Mouse (Mus musculus) common myeloid progenitor, adult 5-6 weeks (primary cell): ENCODE measurements at regions not wholly inside any gene's neighbourhood (a gene's known extent, or its start where the extent isn't known, plus 50 kb on each side); places are given as distances from the start of the nearest gene placed in this dataset.

ENCODE experiments used
- ATAC-seq: replicated peaks from 2 replicates; pipeline ENCODE4 v1.8.0; 2016; ENCODE audit warnings: low read depth, mild to moderate bottlenecking, moderate TSS enrichment, inconsistent platforms; ENCODE audit not compliant: poor library complexity, severe bottlenecking

DNA sequence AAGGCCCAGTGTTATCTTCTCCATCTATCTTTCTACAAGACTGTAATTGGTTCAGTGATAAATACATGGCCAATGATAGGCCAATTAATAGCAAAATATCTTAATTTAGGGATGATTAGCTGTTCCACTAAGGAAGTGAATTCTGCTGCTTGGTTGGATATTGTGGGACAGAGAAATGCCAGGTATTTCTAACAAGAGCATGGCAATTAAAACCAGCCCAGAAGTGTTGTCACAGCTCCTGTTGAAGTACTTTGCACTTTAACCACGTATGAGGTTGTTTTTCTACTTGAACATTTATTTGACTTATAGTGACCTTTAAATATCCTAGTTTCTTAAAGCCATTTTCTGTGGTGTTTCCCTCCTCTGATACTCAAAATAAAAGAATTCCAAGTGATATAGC is 65.7 kb upstream of the Acsl4 start:
- ATAC-seq = no peak

DNA sequence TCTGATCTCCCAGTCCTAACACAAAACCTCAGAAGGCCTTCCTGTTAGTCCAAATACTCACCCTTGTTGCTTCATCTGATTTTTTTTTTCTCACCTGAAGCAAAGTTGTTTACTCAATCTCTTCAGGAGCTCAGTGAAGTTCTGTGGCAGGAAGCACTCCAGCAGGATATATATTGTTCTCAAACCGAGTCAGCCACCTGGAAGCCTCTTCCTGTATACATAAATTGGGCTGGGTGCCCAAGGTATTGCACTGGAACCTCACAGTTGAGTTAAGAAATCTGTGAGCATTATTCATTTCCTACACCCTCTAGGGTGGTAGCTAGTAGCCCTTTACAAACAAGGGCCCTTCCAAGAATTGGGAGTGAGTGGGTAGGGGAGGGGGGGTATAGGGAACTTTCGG is 73.8 kb upstream of the Acsl4 start:
- no peak for ATAC-seq

DNA sequence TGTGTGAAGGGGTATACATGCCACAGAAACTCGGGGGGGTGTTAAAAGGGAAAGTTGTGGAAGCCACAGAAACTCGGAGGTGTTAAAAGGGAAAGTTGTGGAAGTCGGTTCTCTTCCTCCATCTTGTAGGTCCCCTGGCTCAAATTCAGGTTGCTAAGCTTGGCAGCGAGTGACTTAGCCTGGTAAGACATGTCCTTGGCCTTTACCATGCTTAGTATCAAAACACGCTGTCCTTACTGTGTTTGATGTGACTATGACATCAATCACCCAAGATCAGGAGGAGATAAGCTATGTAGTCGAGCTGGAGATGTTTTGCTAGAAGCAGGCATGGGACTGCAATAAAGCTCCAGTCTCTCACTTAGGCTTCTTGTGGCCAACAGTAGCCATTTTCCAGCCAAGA is 74.4 kb upstream of the Acsl4 start:
- no peak for ATAC-seq

- no peak for ATAC-seq
Measured at GRCm38 (mm10) chrX:142467850-142468256, 77.5 kb upstream of the Acsl4 start.

DNA sequence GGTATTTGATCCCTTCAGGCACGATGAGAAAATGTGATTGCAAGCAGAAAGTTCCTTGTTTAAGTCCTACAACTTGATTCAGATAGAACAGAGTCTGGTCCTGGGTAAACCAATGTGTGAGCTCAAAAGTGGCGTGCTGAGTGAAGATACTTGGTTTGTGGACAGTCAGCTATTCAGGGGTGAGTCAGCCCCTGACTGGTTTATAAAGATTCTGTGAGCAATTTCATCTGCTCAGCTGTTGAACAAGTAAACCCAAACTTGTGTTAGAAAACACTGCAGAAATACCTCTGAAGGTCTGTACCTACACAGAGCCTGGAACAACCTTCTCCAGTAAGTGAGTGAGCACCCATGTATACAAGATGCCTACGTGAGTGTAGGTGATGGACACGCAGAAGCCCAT is 78.1 kb upstream of the Acsl4 start:
- no peak for ATAC-seq

- no peak for ATAC-seq
Measured at GRCm38 (mm10) chrX:142469048-142469634, 78.8 kb upstream of the Acsl4 start.

DNA sequence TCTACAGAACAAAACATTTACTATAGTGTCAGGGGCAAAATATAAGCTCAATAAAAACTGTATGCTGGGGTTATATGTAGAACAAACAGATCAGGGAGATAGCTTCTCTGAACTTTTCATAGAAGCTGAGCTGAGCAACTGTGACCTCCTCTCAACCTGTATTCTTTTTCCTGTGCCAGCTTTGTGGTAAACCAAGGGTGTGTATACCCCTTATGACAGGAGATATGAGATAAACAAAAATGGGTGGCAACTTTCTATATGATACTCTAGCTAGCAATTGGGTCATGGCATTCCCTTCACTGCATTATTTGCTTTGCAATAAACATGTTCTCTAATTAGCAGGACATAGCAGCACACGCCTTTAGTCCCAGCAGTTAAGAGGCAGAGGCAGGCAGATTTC is 79.7 kb upstream of the Acsl4 start:
- no peak for ATAC-seq

DNA sequence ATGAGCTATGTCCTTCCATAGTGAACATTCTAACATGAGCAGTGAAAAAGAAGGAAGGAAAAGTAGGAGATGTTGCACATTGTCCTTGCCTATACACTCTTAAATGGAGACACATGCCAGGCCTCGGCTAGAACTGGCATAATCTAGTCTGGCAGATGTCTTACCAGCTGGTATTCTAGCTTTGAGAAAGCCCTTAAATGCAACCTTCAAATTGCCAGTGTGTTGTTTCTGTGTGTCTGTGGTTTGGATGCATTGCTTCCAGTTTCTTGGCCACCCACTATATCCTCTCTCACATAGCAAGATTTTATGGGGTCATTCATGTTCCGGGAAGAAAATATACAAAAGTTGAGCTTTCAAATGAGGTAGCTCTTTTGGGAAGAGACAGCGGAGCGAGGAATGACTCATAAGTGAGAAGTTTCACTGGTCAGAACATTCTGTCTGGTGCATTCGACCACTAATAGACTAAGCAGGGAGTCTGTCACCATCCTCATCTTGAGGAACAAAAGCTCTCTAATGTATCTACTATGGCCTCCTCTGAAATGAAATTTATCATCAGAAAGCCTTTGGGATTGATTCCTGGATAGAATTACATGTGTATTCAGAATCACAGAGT is 91.0 kb upstream of the Acsl4 start:
- ATAC-seq = no peak

- ATAC-seq = no peak
Measured at GRCm38 (mm10) chrX:142488078-142488477, 97.7 kb upstream of the Acsl4 start.

DNA sequence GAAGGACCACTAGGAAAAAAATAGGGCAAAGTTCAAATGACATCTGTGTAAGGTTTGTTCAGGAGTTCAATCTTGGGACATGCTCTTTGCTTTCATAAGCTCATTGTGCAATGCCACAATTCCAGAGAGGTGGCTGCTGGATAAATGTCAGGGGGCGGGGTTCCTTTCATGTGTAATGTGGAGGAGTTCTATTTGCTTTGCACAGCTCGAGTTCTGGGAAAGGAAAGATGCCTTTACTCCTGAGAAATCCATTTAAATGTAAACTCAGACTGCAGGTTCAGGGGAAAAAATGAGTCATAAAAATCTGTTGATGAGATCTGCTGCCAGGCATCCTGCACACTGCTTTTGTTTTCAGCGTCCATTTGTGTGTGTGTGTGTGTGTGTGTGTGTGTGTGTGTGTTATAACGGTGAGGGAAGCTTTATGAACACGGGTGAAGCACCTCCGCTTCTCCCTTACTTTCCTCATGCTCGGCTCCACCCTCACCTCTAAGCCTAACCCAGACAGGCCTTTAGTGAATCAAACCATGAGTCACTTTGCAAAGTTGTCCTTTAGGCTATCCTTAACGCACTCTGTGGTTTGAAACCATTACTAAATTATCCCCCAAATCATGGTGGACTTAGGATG is 99.9 kb upstream of the Acsl4 start:
- ATAC-seq = no peak

DNA sequence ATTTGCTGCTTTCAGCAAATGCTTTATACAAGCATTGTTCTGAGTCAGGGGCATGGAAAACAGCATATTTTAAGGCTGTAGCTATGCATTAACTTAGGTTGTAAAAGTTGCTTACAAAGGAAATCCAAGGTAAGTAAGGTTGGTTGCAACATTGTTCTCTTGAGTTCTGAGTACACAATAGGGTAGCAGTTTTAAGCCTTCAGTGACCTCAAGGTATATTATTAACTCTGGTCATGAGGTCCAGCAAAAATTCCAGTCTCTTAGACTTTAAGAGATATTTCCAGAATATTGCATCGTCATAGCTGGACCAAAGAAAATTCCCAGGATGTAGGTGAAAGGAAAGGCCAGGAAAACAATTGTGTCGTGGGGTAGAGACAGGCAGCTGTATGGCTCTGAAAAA is 110.8 kb upstream of the Acsl4 start:
- no peak for ATAC-seq

DNA sequence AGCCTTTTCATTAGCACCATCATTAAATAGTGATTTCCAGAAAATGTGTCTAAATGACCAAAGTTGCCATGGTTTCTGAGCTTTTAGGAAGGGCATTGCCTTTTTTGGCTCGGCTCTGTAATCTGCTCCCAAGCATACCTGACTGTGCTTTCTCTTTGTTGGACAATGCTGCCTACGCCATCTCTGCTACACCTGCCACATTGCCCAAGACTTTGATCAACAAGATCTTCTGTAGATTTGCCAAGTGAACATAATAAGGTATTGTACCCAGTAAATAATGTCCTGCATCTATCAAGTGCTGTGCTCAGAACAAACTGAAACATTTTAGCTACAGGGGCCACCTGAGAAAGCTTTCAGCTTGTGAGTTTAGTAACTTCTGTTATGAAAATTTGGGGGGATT is 114.6 kb upstream of the Acsl4 start:
- no peak for ATAC-seq

DNA sequence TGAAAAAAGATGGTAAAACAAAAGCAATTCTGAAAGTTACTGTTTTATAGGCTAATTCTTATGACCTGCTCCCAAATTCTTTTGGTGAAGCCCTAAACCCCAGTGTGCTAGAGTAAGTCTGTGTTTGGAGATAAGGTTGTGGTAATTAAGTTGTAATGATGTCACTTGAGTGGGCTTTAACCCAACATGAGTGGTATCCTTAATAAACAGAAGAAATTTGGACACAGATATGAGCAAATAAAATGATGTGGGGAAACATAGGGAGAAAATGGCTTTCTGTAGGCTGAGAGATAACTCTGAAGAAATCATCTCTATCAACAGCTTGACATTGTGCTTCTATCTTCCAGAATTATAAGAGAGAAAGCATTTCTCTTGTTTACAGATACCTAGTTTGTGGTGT is 117.1 kb upstream of the Acsl4 start:
- peak; percentile 76 for ATAC-seq

DNA sequence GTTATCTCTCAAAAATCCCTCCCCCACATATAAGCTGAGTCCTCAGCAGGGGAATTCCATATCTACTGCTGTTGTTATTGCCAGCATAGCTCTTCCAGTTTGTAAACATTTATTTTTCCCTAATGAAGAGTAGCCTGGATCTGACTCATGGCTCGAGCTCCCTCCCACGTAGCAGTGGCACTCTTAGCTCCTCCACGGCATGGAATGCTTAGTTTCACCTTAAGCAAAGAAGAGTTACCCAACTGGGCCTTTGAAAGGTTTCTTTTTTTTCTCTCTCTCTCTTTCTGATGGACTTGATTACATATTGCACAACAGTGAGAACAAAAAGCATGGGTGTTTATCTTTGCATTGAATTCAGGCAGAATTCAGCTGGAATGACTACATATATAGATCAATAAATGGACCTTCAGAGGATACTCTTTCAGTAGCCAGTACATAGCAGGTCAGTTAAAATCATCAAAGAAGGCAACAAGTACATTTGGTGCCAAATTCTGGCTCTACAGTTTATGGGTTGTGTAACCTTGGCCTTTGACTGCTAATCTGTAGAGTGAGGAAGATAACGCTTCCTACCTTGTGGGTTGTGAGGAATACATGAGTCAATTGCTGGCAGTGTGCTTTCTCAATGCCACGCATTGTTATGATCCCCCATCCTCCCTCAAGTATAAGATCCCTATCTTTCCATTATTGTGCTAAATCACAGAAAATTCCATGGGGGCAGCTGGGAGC is 126.2 kb upstream of the Acsl4 start:
- ATAC-seq = no peak

DNA sequence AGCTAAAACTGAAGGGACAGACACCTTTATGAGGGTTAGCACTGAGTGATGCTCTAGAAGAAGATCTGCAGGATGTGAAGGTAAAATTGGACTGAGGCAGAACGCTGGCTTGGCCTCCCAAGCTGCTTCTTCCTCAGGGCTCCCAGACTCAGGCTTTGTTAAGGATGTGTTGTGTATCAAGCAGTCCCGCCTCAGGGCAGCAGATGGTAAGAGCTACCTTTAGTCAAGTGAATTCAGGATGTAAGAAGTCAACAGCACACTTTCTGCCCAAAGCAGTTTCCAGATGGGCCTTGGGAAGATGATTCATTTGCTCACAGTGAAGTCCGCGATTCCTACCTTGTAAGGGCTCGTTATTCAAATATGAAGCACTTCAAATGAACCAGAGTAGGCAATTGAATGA is 126.9 kb upstream of the Acsl4 start:
- no peak for ATAC-seq

DNA sequence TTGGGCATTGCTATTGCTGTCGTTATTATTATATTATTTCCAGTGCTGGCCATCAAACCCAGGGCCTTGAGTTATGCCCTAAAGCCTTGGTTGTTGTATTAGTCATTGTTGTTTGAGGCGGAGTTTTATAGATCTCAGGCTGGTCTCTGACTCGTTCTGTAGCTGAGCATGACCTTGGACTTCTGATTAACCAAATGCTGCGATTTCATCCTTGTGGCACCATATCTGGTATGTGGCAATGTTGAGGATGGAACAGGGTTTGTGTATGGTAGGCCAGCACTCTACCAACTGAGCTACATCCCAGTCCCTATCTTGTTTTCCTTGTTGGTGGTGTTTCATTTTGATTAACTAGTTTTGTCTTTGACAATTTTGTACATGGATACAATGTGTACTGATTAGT is 130.7 kb upstream of the Acsl4 start:
- no peak for ATAC-seq

GRCm38 (mm10) chrX:142526953-142527352 is 136.6 kb upstream of the Acsl4 start:
- 0 out of 2 replicates have a peak, but pooled peaks have one; percentile 32 for ATAC-seq

DNA sequence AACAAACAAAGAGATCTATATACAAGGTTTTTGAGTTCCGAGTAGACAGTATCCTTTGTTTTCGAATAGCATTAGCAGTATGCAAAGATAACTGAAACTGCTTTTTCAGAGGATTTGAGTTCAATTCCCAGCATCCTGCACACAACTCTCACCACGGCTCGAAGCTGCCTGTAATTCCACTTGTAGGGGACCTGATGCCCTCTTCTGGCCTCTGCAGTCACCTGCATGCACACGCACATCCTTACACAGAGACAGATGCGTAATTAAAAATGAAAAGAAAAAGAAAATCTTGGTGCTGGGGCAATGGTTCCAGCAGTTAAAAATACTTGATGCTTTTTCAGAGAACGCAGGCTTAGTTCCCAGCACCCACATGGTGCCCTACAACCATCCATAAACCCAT is 139.6 kb upstream of the Acsl4 start:
- 0 out of 2 replicates have a peak, but pooled peaks have one; percentile 45 for ATAC-seq

GRCm38 (mm10) chrX:142534780-142535179 is 144.4 kb upstream of the Acsl4 start:
- ATAC-seq = peak; percentile 48; the same call in 1 of the 2 replicates

GRCm38 (mm10) chrX:142535540-142535939 is 145.2 kb upstream of the Acsl4 start:
- ATAC-seq = peak; percentile 45

DNA sequence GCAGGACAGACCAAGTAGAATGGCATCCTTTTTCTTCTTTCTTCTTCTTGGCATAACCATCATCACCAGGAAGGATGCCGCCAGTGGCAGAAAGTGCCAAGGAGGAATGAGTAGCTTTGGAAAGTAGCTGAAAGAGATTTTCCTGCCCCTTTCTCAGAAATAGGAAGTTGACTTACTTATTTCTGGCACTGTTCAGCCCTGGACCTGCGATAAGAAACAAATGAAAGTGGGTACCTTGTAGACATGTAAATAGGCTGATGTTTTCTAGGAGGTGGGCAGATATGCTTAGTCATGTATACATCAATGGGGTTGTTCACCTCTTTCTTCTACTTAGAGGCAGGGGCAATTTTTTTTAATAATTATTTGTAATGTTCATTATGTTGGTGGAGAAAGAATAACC is 145.3 kb upstream of the Tmem164 start:
- ATAC-seq = peak; percentile 15; the same call in 1 of the 2 replicates
